Mouse (Mus musculus) lung, postnatal 0 days (tissue): ENCODE results near the gene Gm7029. TPM values are rescaled to one million over a fixed set of nuclear protein-coding genes. Genes with fewer than 3 reads are reported as not detected.
"Not testable (repeated sequence)": the region's sequence is repeated elsewhere in the genome, so short reads cannot be mapped to it uniquely, and the experiment has no call there.

Experiments used
- ATAC-seq: fragments of 200-750 bp; cut with Nextera tagmentation; 2 replicates; pipeline ENCODE4 v1.8.0; 2017; ENCODE audit warnings: moderate library complexity
- DNase-seq: peaks from one replicate; pipeline ENCODE4 v3.0.0-alpha.2; 2016; ENCODE audit warnings: low spot score
- H3K27ac ChIP-seq: fragments of 300-500 bp; sonication (generic); 2 replicates; pipeline ENCODE4 v1.5.1; 2014; ENCODE audit warnings: antibody characterized with exemption, mild to moderate bottlenecking, low read length, mixed read lengths
- H3K27me3 ChIP-seq: fragments of 300-500 bp; sonication (generic); replicated peaks from 2 replicates; pipeline ENCODE4 v1.6.1; 2014; ENCODE audit warnings: low read length, mixed read lengths; ENCODE audit not compliant: insufficient read depth
- H3K36me3 ChIP-seq: fragments of 300-500 bp; sonication (generic); 2 replicates; pipeline ENCODE4 v1.6.1; 2014; ENCODE audit warnings: low read length, mixed read lengths; ENCODE audit not compliant: insufficient read depth
- H3K4me1 ChIP-seq: fragments of 300-500 bp; sonication (generic); 2 replicates; pipeline ENCODE4 v1.6.1; 2014; ENCODE audit warnings: antibody characterized with exemption, low read depth, low read length, mixed read lengths; ENCODE audit not compliant: insufficient read depth
- H3K4me2 ChIP-seq: fragments of 300-500 bp; sonication (generic); replicated peaks from 2 replicates; pipeline ENCODE4 v1.6.1; 2014; ENCODE audit warnings: low read depth, mild to moderate bottlenecking, low read length, moderate library complexity, mixed read lengths
- H3K4me3 ChIP-seq: fragments of 300-500 bp; sonication (generic); 2 replicates; pipeline ENCODE4 v1.5.1; 2014; ENCODE audit warnings: low read depth, low read length
- H3K9ac ChIP-seq: fragments of 300-500 bp; sonication (generic); replicated peaks from 2 replicates; pipeline ENCODE4 v1.6.1; 2014; ENCODE audit warnings: low read depth, mild to moderate bottlenecking
- H3K9me3 ChIP-seq: fragments of 300-500 bp; sonication (generic); 2 replicates; pipeline ENCODE4 v1.6.1; 2016; ENCODE audit warnings: low read length, mixed read lengths
- CTCF ChIP-seq: IDR thresholded peaks from 2 replicates; pipeline ENCODE4 v1.5.1; 2016; ENCODE audit warnings: antibody characterized with exemption, mild to moderate bottlenecking
- EP300 ChIP-seq: IDR thresholded peaks from 2 replicates; pipeline ENCODE4 v1.6.1; 2016; ENCODE audit warnings: antibody characterized with exemption, mild to moderate bottlenecking, control low read depth
- WGBS: fragments of 180-500 bp; shearing (Covaris S2); extraction: QIAGEN DNeasy Blood & Tissue Kit; methylation state at CpG from one replicate; pipeline ENCODE4 v1.1.7; 2014; 5-methylcytosine and 5-hydroxymethylcytosine counted together
- polyA plus RNA-seq: library from polyadenylated mRNA; unstranded; fragments of >200 nt; fragmentation: Nextera tagmentation; extraction: Ambion mirVana; gene quantifications from 2 replicates; pipeline ENCODE4 v1.2.1, GENCODE M21; 2015

The Gm7029 gene
- polyA plus RNA-seq: not detected in 2 replicates

- not testable (repeated sequence) for H3K4me2 ChIP-seq, H3K4me3 ChIP-seq, H3K9ac ChIP-seq, H3K27me3 ChIP-seq, H3K4me1 ChIP-seq, H3K9me3 ChIP-seq, H3K36me3 ChIP-seq, ATAC-seq, DNase-seq, H3K27ac ChIP-seq
- WGBS: 83% methylated on average over 3 of the region's 12 CpGs
These were observed at the start of gene Gm7029 for GRCm38 (mm10) chr17:33873537-33873936. TSS of gene Gm7029 (plus strand) at chr17:33873837.

GRCm38 (mm10) chr17:33824084-33824996 is 49.3 kb upstream of the Gm7029 start, which contains the start of the genes Rps28 and Ndufa7:
TSS of gene Rps28 (minus strand) at chr17:33824562.
TSS of gene Ndufa7 (plus strand) at chr17:33824572.
- peak; percentile 88 for TF ChIP-seq EP300
- no peak for TF ChIP-seq CTCF
- Histone ChIP-seq H3K4me3 (peak within 1 kb of the TSS; percentile 69), H3K4me1 (peaks cover 21% of the 10 kb centered on the region), H3K9ac (peak within 1 kb of the TSS; percentile 75), H3K27me3 (no peaks in the 10 kb centered on the region), H3K27ac (peak within 1 kb of the TSS; percentile 90), H3K9me3 (no peaks in the 10 kb centered on the region), H3K36me3 (peaks cover 14% of the 10 kb centered on the region; the same call in 1 of the 2 replicates), H3K4me2 (peak within 1 kb of the TSS; percentile 61)
- whole genome bisulfite sequencing: 1% methylated on average over 51 of the region's 51 CpGs
- ATAC-seq (peak; percentile 92), DNase-seq (peak; percentile 98)

GRCm38 (mm10) chr17:33824997-33825330 is 48.7 kb upstream of the Gm7029 start:
- not testable (repeated sequence) for DNase-seq, H3K9me3 ChIP-seq, H3K27me3 ChIP-seq, ATAC-seq
- H3K27ac ChIP-seq: peak overlapping the region; percentile 90
- H3K36me3 ChIP-seq: peaks cover 14% of the 10 kb centered on the region; the same call in 1 of the 2 replicates
- H3K4me2 ChIP-seq: peak overlapping the region; percentile 61
- H3K4me3 ChIP-seq: peak overlapping the region; percentile 69
- WGBS: 2% methylated on average over 6 of the region's 6 CpGs
- H3K9ac ChIP-seq: peak overlapping the region; percentile 75
- H3K4me1 ChIP-seq: peaks cover 25% of the 10 kb centered on the region

- Histone ChIP-seq H3K36me3 (peaks cover 14% of the 10 kb centered on the region), H3K4me1 (peaks cover 25% of the 10 kb centered on the region), H3K27ac (0 out of 2 replicates have a peak overlapping the region, but pooled peaks have one; percentile 90), H3K4me3 (peak overlapping the region; percentile 69; the same call in 1 of the 2 replicates), H3K4me2 (peak overlapping the region; percentile 61; the same call in 1 of the 2 replicates), H3K9ac (peak overlapping the region; percentile 75; the same call in 1 of the 2 replicates), H3K27me3 (no peaks in the 10 kb centered on the region), H3K9me3 (no peaks in the 10 kb centered on the region)
- TF ChIP-seq CTCF (no peak), EP300 (no peak)
- ATAC-seq (no peak), DNase-seq (no peak)
- WGBS: 82% methylated on average over 8 of the region's 8 CpGs
These were observed 48.2 kb upstream of the Gm7029 start for GRCm38 (mm10) chr17:33825462-33825861.

- under 1% methylated on average over 3 of the region's 3 CpGs for WGBS
- no peak overlapping the region for H3K27ac ChIP-seq
- H3K4me1 ChIP-seq: peaks cover 25% of the 10 kb centered on the region
- TF ChIP-seq CTCF (peak; percentile 94), EP300 (peak; percentile 61; the same call in 1 of the 2 replicates)
- no peak overlapping the region for H3K4me2 ChIP-seq
- H3K27me3 ChIP-seq: no peaks in the 10 kb centered on the region
- no peak overlapping the region for H3K4me3 ChIP-seq
- peaks cover 13% of the 10 kb centered on the region for H3K36me3 ChIP-seq
- DNase-seq (peak; percentile 94), ATAC-seq (no peak)
- H3K9ac ChIP-seq: no peak overlapping the region
- H3K9me3 ChIP-seq: no peaks in the 10 kb centered on the region
These were observed 46.8 kb upstream of the Gm7029 start for GRCm38 (mm10) chr17:33826850-33827249.

GRCm38 (mm10) chr17:33828892-33829291 is 44.7 kb upstream of the Gm7029 start:
- Histone ChIP-seq H3K9ac (no peak overlapping the region), H3K4me2 (no peak overlapping the region), H3K4me3 (no peak overlapping the region), H3K4me1 (peaks cover 18% of the 10 kb centered on the region), H3K27ac (peak overlapping the region; percentile 66), H3K9me3 (no peaks in the 10 kb centered on the region), H3K27me3 (no peaks in the 10 kb centered on the region), H3K36me3 (peaks cover 9% of the 10 kb centered on the region)
- TF ChIP-seq CTCF (no peak), EP300 (peak; percentile 75)
- peak; percentile 81 for ATAC-seq
- 20% methylated on average over 2 of the region's 2 CpGs for whole genome bisulfite sequencing
- peak; percentile 92 for DNase-seq
